Mouse (Mus musculus) cerebellum, postnatal 36 days (tissue): ENCODE measurements at regions not wholly inside any gene's neighbourhood (a gene's known extent, or its start where the extent isn't known, plus 50 kb on each side); places are given as distances from the start of the nearest gene placed in this dataset.

Experiments
- DNase-seq, 2 experiments: peaks; one replicate each; pipeline ENCODE4 v3.0.0; 2021 to 2022; ENCODE audit warnings: mixed read lengths in 2 of 2

GRCm38 (mm10) chr6:25321446-25321845, 365.3 kb upstream of the Tmem229a start:
- DNase-seq, result no peak

- no peak for DNase-seq
Observed at GRCm38 (mm10) chr6:25320291-25320844, 364.3 kb upstream of the Tmem229a start.

- no peak for DNase-seq
Observed at GRCm38 (mm10) chr6:25307471-25307870, 351.4 kb upstream of the Tmem229a start.

GRCm38 (mm10) chr6:25304844-25305504, 348.9 kb upstream of the Tmem229a start:
- DNase-seq, result no peak

- DNase-seq, result no peak
Observed at GRCm38 (mm10) chr6:25291613-25292012, 335.5 kb upstream of the Tmem229a start.

GRCm38 (mm10) chr6:25287591-25287990, 331.5 kb upstream of the Tmem229a start:
- no peak for DNase-seq

- no peak for DNase-seq
Observed at GRCm38 (mm10) chr6:25286313-25286712, 330.2 kb upstream of the Tmem229a start.

- no peak for DNase-seq
Observed at GRCm38 (mm10) chr6:25278509-25278908, 322.4 kb upstream of the Tmem229a start.

- no peak for DNase-seq
Observed at GRCm38 (mm10) chr6:25277703-25278447, 321.8 kb upstream of the Tmem229a start.

- DNase-seq, result peak in 1 of 2 experiments; percentile 5
Observed at GRCm38 (mm10) chr6:25276221-25276620, 320.1 kb upstream of the Tmem229a start.

GRCm38 (mm10) chr6:25260559-25260958, 304.5 kb upstream of the Tmem229a start:
- DNase-seq, result no peak

- DNase-seq, result no peak
Observed at GRCm38 (mm10) chr6:25255762-25256161, 299.7 kb upstream of the Tmem229a start.

- DNase-seq, result no peak
Observed at GRCm38 (mm10) chr6:25237021-25237420, 280.9 kb upstream of the Tmem229a start.

- DNase-seq, result no peak
Observed at GRCm38 (mm10) chr6:25236616-25237015, 280.5 kb upstream of the Tmem229a start.
